Mouse (Mus musculus): ENCODE data around the gene Pde7b. TPM values are rescaled to one million over a fixed set of nuclear protein-coding genes. Genes with fewer than 3 reads are reported as not detected.

Gene Pde7b
- polyA plus RNA-seq, 1 experiment, result 6.1 TPM

DNA sequence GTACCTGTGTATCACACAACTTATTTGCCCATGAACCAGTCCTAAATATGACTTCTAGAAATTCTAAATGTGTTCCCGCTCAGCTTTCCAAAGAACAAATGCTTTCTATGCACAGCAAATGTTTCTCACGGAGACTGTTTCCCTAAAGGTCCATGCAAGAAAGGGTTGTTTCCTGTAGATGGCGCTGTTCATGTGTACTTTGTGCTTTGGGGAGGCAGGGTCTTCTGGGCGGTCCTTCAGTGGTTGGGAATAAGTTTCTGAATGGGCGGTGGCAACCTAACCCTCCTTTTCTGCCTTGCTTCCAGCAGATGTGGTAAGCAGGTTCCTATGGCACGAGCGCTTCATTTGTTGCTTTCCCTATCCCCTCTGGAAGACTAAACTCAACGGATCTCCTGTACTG, 54.3 kb downstream of the Pde7b start:
- TF ChIP-seq CTCF (IDR thresholded peaks at IDR 0.05; ENCODE audit: borderline replicate concordance, extremely low read depth, insufficient read depth, insufficient read length), result no peak
- TF ChIP-seq POLR2A (IDR thresholded peaks at IDR 0.05; ENCODE audit: borderline replicate concordance, extremely low read depth, insufficient read depth, insufficient read length, poor library complexity, severe bottlenecking), result no peak

DNA sequence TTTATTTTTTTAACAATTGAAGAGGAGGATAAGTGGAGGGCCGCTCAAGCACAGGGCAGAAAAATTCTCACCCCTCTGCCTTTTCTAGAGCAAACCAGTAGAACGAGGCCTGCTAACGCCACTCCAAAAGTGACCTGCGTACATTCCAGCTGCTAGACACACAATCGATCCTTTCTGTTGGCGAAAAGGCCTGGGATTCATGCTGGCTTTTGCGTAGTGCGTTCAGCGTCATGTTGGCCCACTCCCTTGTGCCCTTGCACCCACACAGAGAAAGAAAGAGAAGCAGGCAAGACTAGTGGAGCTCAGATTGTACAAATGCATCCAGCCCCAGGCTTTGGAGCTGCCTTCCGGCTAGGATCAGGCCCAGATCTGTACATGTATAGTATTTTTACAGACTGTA, 55.4 kb downstream of the Pde7b start:
- DNase-seq (ENCODE audit: low read depth), result peak; percentile 62
- TF ChIP-seq POLR2A (IDR thresholded peaks at IDR 0.05; ENCODE audit: borderline replicate concordance, extremely low read depth, insufficient read depth, insufficient read length, poor library complexity, severe bottlenecking), result no peak
- no peak for TF ChIP-seq CTCF (IDR thresholded peaks at IDR 0.05; ENCODE audit: borderline replicate concordance, extremely low read depth, insufficient read depth, insufficient read length)

More for the DNA sequence above, 54.3 kb downstream of the Pde7b start:
- DNase-seq (ENCODE audit: low read depth), result no peak

DNA sequence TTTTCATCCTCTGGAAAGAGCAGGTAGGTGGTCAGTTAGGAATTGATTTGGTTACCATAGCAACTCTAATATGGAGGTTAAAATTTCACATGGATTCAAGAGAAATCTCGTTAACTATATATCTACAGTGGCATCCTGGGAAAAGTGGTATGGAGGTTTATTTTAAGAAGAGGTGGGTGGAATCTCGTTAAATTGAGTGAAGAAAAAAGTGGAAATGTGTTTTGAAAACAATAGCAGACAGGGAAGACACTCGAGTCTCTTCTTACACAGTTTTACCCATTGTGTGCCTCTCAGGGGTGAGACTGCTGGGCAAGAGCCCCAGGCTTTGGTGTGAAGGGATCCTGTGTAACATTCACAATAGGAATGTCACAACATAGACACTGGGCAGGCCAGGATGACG, 56.3 kb downstream of the Pde7b start:
- TF ChIP-seq CTCF (IDR thresholded peaks at IDR 0.05; ENCODE audit: borderline replicate concordance, extremely low read depth, insufficient read depth, insufficient read length) (no peak), POLR2A (IDR thresholded peaks at IDR 0.05; ENCODE audit: borderline replicate concordance, extremely low read depth, insufficient read depth, insufficient read length, poor library complexity, severe bottlenecking) (no peak)

DNA sequence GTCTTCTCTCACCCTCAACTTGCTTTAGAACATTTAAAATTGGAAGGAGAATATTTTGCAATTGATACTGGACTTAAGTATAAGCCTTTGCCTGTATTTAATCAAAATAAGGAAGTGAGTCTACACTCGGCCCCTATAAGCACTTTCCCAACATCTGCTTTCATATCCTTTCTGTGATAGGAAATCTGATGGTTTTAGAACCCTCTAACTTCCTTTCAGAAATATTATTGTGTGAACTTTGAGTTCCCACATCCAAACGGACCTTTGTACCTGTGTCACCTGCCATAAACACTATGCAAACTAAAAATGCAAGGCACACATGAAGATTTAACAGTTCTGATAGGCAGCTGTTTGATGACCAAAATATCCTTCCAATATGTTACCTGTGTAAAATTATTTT, 58.2 kb downstream of the Pde7b start:
- DNase-seq (ENCODE audit: low read depth), result no peak
- TF ChIP-seq POLR2A (IDR thresholded peaks at IDR 0.05; ENCODE audit: borderline replicate concordance, extremely low read depth, insufficient read depth, insufficient read length, poor library complexity, severe bottlenecking), result no peak
- TF ChIP-seq CTCF (IDR thresholded peaks at IDR 0.05; ENCODE audit: borderline replicate concordance, extremely low read depth, insufficient read depth, insufficient read length), result no peak

More for the DNA sequence above, 56.3 kb downstream of the Pde7b start:
- peak; percentile 26 for DNase-seq (ENCODE audit: low read depth)

DNA sequence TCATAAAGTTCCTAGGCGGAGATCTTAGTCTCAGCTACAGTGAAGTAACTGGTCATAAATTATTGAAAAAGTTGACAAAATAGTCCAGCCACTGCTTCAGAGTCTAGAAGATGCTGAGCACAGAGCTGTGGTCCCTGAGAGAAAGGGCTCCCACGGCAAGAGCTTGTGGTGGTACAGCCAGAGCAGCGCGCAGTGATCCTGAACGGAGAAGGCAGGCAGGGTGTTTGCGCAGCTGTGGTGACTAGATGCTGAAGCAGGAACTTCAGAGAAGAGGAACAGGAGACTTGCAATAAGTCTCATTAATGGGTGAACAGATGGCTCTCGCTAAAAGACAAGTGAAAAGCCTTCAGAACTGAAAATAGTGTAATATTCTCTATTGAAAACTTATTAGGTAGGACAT, 61.9 kb downstream of the Pde7b start:
- no peak for DNase-seq (ENCODE audit: low read depth)
- no peak for TF ChIP-seq POLR2A (IDR thresholded peaks at IDR 0.05; ENCODE audit: borderline replicate concordance, extremely low read depth, insufficient read depth, insufficient read length, poor library complexity, severe bottlenecking)
- TF ChIP-seq CTCF (IDR thresholded peaks at IDR 0.05; ENCODE audit: borderline replicate concordance, extremely low read depth, insufficient read depth, insufficient read length), result no peak

DNA sequence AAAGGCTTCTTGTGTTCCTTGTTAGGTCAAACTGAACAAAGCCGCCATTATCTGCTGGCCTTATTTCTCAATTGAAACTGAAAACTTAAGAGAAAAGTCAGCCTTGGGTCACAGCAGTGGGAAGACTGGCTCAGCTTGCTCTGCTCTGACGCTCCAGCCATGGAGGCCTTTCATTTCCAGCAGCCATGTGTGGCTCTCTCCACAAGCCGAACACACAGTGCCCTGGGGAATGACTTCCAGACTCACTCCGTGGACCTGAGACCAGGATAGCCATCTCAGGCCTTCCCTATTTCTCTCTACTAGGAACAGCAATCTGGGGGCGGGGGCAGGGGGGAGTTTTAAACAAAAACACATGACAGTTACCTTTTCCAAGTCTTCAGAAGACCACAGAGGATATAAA, 63.2 kb downstream of the Pde7b start:
- DNase-seq (ENCODE audit: low read depth), result no peak
- TF ChIP-seq POLR2A (IDR thresholded peaks at IDR 0.05; ENCODE audit: borderline replicate concordance, extremely low read depth, insufficient read depth, insufficient read length, poor library complexity, severe bottlenecking), result no peak
- TF ChIP-seq CTCF (IDR thresholded peaks at IDR 0.05; ENCODE audit: borderline replicate concordance, extremely low read depth, insufficient read depth, insufficient read length), result no peak

DNA sequence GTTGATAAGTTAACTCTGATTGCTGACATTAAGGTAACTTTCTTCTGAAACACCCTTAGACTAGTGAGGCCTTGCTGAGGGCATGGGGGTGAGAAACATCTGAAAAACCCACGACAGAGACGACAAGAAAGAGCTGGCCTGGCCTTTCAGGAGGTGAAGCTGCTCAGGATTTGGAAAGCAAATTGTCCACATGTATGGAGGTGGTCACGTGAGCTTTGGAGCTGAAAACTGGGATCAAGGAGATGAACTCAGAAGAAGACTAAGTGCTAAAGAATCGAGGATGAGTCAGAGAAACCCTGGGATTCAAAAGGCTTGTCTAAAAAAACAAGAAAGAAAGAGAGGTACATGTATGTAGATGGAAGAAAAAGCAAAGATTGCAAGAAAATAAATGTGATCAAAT, 65.2 kb downstream of the Pde7b start:
- TF ChIP-seq CTCF (IDR thresholded peaks at IDR 0.05; ENCODE audit: borderline replicate concordance, extremely low read depth, insufficient read depth, insufficient read length), result no peak
- TF ChIP-seq POLR2A (IDR thresholded peaks at IDR 0.05; ENCODE audit: borderline replicate concordance, extremely low read depth, insufficient read depth, insufficient read length, poor library complexity, severe bottlenecking), result no peak
- DNase-seq (ENCODE audit: low read depth), result no peak

DNA sequence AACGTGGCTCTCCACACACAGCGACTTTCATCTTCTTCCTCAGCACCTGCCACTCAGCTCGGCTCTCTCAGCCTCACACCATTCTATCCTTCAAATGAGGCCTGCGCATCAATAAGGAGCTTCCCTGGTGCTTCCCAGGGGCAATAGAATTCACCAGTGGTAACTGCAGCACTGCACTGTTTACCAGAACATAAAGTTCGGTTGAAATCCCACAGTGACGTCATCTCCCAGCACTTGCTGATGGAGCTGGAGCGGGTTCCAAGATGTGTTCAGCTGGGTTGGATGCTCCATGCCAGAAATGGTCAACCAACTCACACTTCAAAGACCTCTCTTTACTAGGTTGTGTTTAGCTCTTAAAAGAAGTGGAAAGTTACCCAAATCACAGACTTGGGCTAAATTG, 65.6 kb downstream of the Pde7b start:
- TF ChIP-seq POLR2A (IDR thresholded peaks at IDR 0.05; ENCODE audit: borderline replicate concordance, extremely low read depth, insufficient read depth, insufficient read length, poor library complexity, severe bottlenecking) (no peak), CTCF (IDR thresholded peaks at IDR 0.05; ENCODE audit: borderline replicate concordance, extremely low read depth, insufficient read depth, insufficient read length) (no peak)
- no peak for DNase-seq (ENCODE audit: low read depth)

DNA sequence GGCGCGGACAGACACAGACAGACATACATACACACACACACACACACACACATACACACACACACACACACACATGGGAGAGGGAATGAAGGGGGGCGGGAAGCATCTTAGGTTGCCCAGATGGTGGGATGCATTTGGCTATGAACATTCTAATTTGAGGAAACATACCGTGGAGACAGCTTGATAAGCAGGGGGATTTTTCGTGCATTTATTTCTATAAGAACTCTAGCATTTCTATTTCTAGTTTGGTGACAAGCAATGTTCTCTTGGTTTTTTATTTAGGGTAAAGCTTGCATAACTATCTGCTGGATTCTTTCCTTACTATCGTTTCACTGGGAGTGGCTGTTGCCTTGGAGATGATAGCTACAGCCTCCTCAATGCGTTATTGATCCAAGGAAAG, 66.2 kb downstream of the Pde7b start:
- DNase-seq (ENCODE audit: low read depth), result peak; percentile 47
- no peak for TF ChIP-seq POLR2A (IDR thresholded peaks at IDR 0.05; ENCODE audit: borderline replicate concordance, extremely low read depth, insufficient read depth, insufficient read length, poor library complexity, severe bottlenecking)
- no peak for TF ChIP-seq CTCF (IDR thresholded peaks at IDR 0.05; ENCODE audit: borderline replicate concordance, extremely low read depth, insufficient read depth, insufficient read length)

DNA sequence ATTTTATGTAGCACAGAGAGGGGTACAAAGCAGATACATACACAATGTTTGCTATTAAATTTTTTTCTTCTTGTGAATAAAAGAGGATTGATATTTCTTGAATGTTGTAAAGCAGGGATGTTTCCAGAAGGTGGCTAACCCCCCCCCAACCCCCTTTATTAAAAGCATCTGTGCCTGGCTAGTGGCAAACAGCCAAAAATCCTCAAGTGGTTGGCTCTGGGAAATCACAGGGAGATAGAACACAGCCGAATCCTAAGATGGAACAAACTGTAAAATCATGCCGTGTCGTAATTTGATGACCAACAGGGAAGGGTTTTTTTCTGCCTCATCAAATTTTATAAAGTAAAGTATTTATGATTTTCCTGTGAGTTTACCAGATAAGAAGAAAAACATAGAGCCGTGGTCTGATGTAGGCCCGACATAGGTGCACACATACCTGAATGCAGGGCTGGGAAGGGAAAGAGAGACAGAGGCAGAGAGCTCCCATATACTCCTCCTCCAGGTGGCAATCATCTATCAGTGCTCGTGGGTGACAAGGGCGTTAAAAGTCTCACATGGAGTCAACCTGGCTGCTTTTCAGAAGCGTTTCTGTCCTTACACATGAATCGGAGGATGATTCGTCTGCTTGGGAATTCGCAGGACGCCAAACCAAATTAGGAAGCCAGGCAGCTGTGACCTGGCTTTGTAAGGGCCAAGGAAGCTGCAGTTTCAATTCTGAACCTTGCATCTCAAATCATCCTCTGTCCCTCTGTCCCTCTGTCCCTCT, 67.4 kb downstream of the Pde7b start:
- TF ChIP-seq CTCF (IDR thresholded peaks at IDR 0.05; ENCODE audit: borderline replicate concordance, extremely low read depth, insufficient read depth, insufficient read length), result no peak
- TF ChIP-seq POLR2A (IDR thresholded peaks at IDR 0.05; ENCODE audit: borderline replicate concordance, extremely low read depth, insufficient read depth, insufficient read length, poor library complexity, severe bottlenecking), result no peak
- DNase-seq (ENCODE audit: low read depth), result peak; percentile 55

DNA sequence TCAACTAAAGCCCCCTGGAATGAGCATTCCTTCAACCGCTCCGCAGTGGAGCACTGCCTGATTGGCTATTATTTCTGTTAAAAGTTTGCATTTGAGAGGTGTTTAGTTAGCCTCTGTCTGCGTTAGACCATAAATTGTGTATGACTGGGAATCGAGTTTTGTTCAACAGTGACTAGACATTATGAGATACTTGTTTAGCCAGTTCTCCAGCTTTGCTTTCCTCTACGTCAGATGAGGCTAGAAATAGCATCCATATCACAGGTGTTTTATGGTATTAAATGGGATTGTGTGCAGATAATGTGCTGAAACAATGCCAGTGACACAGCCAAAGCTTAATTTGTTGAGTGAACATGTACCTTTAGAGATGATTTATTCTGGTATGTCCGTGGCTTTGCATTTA, 70.3 kb downstream of the Pde7b start:
- TF ChIP-seq CTCF (IDR thresholded peaks at IDR 0.05; ENCODE audit: borderline replicate concordance, extremely low read depth, insufficient read depth, insufficient read length) (no peak), POLR2A (IDR thresholded peaks at IDR 0.05; ENCODE audit: borderline replicate concordance, extremely low read depth, insufficient read depth, insufficient read length, poor library complexity, severe bottlenecking) (no peak)
- DNase-seq (ENCODE audit: low read depth), result no peak

DNA sequence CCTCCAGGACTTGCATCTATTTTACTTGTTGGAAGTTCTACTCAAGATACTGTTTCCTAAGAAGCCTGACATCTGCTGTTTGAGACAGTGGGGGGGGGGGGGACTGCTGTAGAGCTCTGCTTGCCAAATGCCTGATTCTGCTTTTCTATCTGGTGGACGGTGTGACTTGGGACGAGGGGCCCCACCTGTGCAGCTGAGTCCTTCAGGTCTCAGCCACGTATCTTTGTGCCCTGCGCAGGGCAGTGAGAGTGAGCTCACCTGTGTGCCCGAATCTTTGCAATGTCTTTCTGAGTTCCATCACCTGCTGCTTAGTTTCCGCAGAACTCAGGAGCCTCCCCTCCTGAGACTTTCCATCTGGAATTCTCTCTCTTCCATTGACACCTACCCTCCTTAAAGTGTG, 70.7 kb downstream of the Pde7b start:
- no peak for DNase-seq (ENCODE audit: low read depth)
- TF ChIP-seq CTCF (IDR thresholded peaks at IDR 0.05; ENCODE audit: borderline replicate concordance, extremely low read depth, insufficient read depth, insufficient read length), result no peak
- no peak for TF ChIP-seq POLR2A (IDR thresholded peaks at IDR 0.05; ENCODE audit: borderline replicate concordance, extremely low read depth, insufficient read depth, insufficient read length, poor library complexity, severe bottlenecking)

All from brain, embryonic 14.5 days (tissue).